Mouse (Mus musculus) embryonic facial prominence, embryonic 12.5 days (tissue): ENCODE measurements around the gene Sppl3. TPM values are rescaled to one million over a fixed set of nuclear protein-coding genes. Genes with fewer than 3 reads are reported as not detected.

Source experiments
- ATAC-seq: fragments of 200-750 bp; cut with Nextera tagmentation; 2 replicates; pipeline ENCODE4 v1.8.0; 2017; ENCODE audit not compliant: insufficient number of reproducible peaks, insufficient read depth, low FRiP score, low TSS enrichment
- H3K27ac ChIP-seq: fragments of 300-500 bp; sonication (generic); 2 replicates; pipeline ENCODE4 v1.5.1; 2016; ENCODE audit warnings: mild to moderate bottlenecking
- H3K27me3 ChIP-seq: fragments of 300-500 bp; sonication (generic); 2 replicates; pipeline ENCODE4 v1.6.1; 2016; ENCODE audit warnings: mild to moderate bottlenecking, moderate library complexity
- H3K36me3 ChIP-seq: fragments of 300-500 bp; sonication (generic); 2 replicates; pipeline ENCODE4 v1.6.1; 2016; ENCODE audit warnings: mild to moderate bottlenecking
- H3K4me1 ChIP-seq: fragments of 300-500 bp; sonication (generic); 2 replicates; pipeline ENCODE4 v1.6.1; 2016
- H3K4me2 ChIP-seq: fragments of 300-500 bp; sonication (generic); replicated peaks from 2 replicates; pipeline ENCODE4 v1.6.1; 2016; ENCODE audit warnings: mild to moderate bottlenecking, moderate library complexity
- H3K4me3 ChIP-seq: fragments of 300-500 bp; sonication (generic); 2 replicates; pipeline ENCODE4 v1.5.1; 2016; ENCODE audit warnings: mild to moderate bottlenecking
- H3K9ac ChIP-seq: fragments of 300-500 bp; sonication (generic); 2 replicates; pipeline ENCODE4 v1.6.1; 2016; ENCODE audit warnings: mild to moderate bottlenecking, moderate library complexity
- H3K9me3 ChIP-seq: fragments of 300-500 bp; sonication (generic); 2 replicates; pipeline ENCODE4 v1.6.1; 2016; ENCODE audit warnings: mild to moderate bottlenecking, moderate library complexity
- WGBS: fragments of 180-500 bp; shearing (Covaris S2); methylation state at CpG from one replicate; pipeline ENCODE4 v1.1.7; 2016; 5-methylcytosine and 5-hydroxymethylcytosine counted together
- polyA plus RNA-seq: library from polyadenylated mRNA; unstranded; fragments of >200 nt; fragmentation: Nextera tagmentation; extraction: Ambion mirVana; gene quantifications from 2 replicates; pipeline ENCODE4 v1.2.1, GENCODE M21; 2016

The Sppl3 gene
- polyA plus RNA-seq, 1 experiment from 2014 or later, result 19.9 TPM

DNA sequence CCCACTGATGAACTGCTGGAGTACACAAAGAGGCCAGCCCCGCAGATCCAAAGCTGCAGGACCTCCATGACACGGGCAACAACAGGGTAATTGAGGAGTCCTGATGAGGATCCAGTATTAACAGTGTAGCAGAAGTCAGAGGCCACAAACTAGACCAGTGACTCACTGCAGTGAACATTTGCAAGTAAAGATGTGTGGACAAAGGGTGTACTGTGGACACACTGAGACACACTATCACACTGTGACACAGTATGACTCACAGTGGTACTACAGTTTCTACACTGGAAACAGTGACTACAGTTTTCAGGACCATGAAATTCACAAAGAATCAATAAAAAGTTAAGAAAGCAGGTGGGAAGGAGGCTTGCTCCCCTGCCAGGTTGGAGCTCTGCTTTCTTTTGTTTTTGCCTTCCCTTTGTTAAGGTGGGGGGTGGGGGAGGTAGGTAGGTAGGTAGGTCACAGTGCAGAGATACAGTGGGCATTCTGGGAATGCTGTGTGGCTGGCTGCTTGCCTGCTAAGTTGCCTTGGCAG is 34.3 kb downstream of the Sppl3 start:
- 87% methylated on average over 2 of the region's 2 CpGs for WGBS
- Histone ChIP-seq H3K4me3 (no peak overlapping the region), H3K27ac (no peak overlapping the region), H3K4me2 (no peak overlapping the region), H3K9me3 (no peaks in the 10 kb centered on the region), H3K9ac (no peak overlapping the region), H3K27me3 (no peaks in the 10 kb centered on the region), H3K4me1 (no peaks in the 10 kb centered on the region), H3K36me3 (0 out of 2 replicates have a peak, but pooled peaks cover 4% of the 10 kb centered on the region)
- no peak for ATAC-seq

GRCm38 (mm10) chr5:115049692-115050091 is 38.8 kb downstream of the Sppl3 start:
- Histone ChIP-seq H3K9ac (no peak overlapping the region), H3K36me3 (0 out of 2 replicates have a peak, but pooled peaks cover 4% of the 10 kb centered on the region), H3K27me3 (no peaks in the 10 kb centered on the region), H3K4me2 (no peak overlapping the region), H3K27ac (no peak overlapping the region), H3K4me1 (peaks cover 23% of the 10 kb centered on the region), H3K4me3 (no peak overlapping the region), H3K9me3 (no peaks in the 10 kb centered on the region)
- 85% methylated on average over 6 of the region's 6 CpGs for WGBS
- no peak for ATAC-seq

GRCm38 (mm10) chr5:115050776-115051175 is 39.8 kb downstream of the Sppl3 start:
- no peak for ATAC-seq
- no peak overlapping the region for H3K27ac ChIP-seq
- peaks cover 23% of the 10 kb centered on the region for H3K4me1 ChIP-seq
- H3K9ac ChIP-seq, result no peak overlapping the region
- no peaks in the 10 kb centered on the region for H3K36me3 ChIP-seq
- no peaks in the 10 kb centered on the region for H3K27me3 ChIP-seq
- 86% methylated on average over 6 of the region's 6 CpGs for WGBS
- H3K4me2 ChIP-seq, result no peak overlapping the region
- no peak overlapping the region for H3K4me3 ChIP-seq
- no peaks in the 10 kb centered on the region for H3K9me3 ChIP-seq

DNA sequence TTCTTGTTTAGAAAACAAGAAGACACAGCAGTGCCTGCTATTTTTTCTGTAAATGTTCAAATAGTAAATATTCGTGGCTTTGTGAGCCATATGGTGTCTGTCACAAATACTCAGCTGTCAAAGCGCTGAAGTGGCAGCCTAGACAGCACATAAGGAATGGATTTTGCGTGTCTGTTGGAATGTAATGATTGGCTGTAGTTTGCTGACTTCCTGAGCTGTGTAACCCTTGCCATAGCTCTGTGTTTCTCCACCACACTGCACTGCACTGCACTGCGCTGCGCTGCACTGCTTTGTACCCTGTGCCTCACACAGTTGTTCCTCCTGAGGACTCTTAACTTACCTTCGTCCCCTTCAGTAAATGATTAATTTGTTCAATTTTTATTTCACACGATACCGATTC is 41.6 kb downstream of the Sppl3 start:
- Histone ChIP-seq H3K36me3 (no peaks in the 10 kb centered on the region), H3K9me3 (no peaks in the 10 kb centered on the region), H3K27ac (peak overlapping the region; percentile 31; the same call in 1 of the 2 replicates), H3K4me3 (no peak overlapping the region), H3K27me3 (no peaks in the 10 kb centered on the region), H3K4me2 (no peak overlapping the region), H3K4me1 (peaks cover 23% of the 10 kb centered on the region), H3K9ac (no peak overlapping the region)
- WGBS, result 58% methylated on average over 8 of the region's 8 CpGs
- ATAC-seq, result peak; percentile 83

GRCm38 (mm10) chr5:115053791-115054396 is 43.0 kb downstream of the Sppl3 start:
- Histone ChIP-seq H3K36me3 (no peaks in the 10 kb centered on the region), H3K4me3 (no peak overlapping the region), H3K9ac (no peak overlapping the region), H3K9me3 (no peaks in the 10 kb centered on the region), H3K4me2 (no peak overlapping the region), H3K4me1 (peaks cover 23% of the 10 kb centered on the region), H3K27me3 (no peaks in the 10 kb centered on the region), H3K27ac (no peak overlapping the region)
- 82% methylated on average over 22 of the region's 22 CpGs for WGBS
- no peak for ATAC-seq

GRCm38 (mm10) chr5:115055418-115055817 is 44.5 kb downstream of the Sppl3 start:
- H3K9me3 ChIP-seq, result no peaks in the 10 kb centered on the region
- no peaks in the 10 kb centered on the region for H3K27me3 ChIP-seq
- H3K4me2 ChIP-seq, result no peak overlapping the region
- no peak overlapping the region for H3K27ac ChIP-seq
- H3K36me3 ChIP-seq, result no peaks in the 10 kb centered on the region
- ATAC-seq, result no peak
- peaks cover 23% of the 10 kb centered on the region for H3K4me1 ChIP-seq
- WGBS, result 81% methylated on average over 6 of the region's 6 CpGs
- no peak overlapping the region for H3K4me3 ChIP-seq
- no peak overlapping the region for H3K9ac ChIP-seq

DNA sequence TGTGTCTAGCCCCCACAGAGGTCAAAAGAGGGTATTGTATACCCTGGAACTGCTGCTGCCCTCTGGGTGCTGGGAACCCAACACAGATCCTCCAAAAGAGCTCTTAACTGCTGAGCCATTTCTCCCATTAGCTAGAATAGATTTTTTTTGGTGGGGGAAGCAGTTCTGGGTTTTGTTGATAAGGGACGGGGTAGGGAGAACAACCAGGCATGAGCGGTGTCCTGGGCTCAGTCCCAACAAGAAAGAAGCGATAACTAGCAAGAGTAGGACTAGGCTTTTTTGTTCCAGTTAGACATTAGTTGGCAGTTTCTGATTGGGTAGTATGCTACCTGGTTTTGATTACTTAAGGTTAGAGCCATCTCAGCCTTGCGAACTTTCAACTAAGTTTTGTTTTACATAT is 46.2 kb downstream of the Sppl3 start:
- H3K27ac ChIP-seq, result no peak overlapping the region
- H3K9me3 ChIP-seq, result no peaks in the 10 kb centered on the region
- H3K9ac ChIP-seq, result no peak overlapping the region
- no peak overlapping the region for H3K4me2 ChIP-seq
- 94% methylated on average over 4 of the region's 4 CpGs for WGBS
- H3K4me1 ChIP-seq, result peaks cover 16% of the 10 kb centered on the region
- no peak overlapping the region for H3K4me3 ChIP-seq
- no peak for ATAC-seq
- peaks cover 7% of the 10 kb centered on the region; the same call in 1 of the 2 replicates for H3K36me3 ChIP-seq
- H3K27me3 ChIP-seq, result no peaks in the 10 kb centered on the region

DNA sequence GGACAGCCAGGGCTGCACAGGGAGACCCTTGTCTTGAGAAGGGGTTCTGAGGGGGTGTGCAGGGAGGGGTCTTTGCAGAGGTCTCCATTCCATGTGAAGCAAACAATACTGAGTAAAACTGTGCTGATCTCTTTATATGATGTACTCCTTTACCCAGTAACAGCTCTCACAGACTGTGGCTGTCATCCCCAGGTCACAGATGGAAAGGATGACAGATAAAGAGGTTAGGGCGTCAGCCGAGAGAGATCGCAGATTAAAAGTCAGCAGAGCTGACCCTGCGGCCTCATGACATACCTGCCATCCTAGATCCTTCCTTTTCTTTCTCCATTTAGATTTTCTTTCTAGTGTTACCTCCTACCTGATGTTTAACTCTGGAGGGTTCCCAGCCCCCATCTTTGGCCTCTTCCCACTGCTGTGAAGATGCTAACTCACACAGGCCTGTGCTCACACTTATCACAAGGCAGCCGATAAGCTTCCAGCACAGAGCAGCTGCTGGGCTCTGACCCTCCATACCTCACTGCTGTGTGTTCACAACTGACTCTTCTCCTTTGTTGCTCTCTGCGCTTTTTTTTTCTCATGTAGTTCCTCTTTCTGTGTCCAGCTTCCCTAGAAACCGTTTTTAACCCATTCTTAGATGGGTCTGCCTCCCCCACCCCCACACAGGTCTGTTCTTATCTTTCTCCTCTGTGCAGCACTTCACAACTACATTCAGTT is 47.8 kb downstream of the Sppl3 start:
- H3K4me1 ChIP-seq, result peaks cover 4% of the 10 kb centered on the region; the same call in 1 of the 2 replicates
- H3K36me3 ChIP-seq, result peaks cover 12% of the 10 kb centered on the region
- no peaks in the 10 kb centered on the region for H3K9me3 ChIP-seq
- H3K27me3 ChIP-seq, result no peaks in the 10 kb centered on the region
- no peak overlapping the region for H3K4me2 ChIP-seq
- ATAC-seq, result no peak
- 91% methylated on average over 7 of the region's 7 CpGs for WGBS
- no peak overlapping the region for H3K9ac ChIP-seq
- no peak overlapping the region for H3K27ac ChIP-seq
- H3K4me3 ChIP-seq, result no peak overlapping the region

DNA sequence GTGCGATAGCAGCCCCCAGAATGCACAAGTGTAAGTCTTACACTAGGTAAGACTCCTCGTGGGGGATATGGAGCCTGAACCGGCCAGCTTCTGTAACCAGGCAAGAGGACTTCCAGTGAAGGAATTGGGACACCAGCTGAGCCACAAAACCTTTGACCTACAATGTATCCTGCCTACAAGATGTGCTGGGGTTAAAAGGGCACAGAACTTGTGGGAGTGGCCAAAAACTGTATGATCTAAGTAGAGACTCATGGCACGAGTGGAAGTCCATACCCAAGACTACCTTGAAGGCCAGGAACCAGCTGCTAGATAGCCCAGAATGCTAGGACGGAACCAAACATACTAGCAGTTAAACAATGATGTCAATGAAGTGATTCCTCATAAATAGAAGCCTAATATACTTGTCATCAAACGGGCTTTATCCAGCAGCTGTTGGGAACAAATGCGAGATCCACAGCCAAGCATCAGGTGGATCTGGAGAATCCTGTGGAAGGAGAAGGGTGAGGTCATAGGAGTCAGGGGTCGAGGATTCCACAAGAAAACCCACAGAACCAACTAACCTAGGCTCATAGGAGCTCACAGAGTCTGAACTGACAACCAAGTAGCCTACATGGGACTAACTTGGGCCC is 49.2 kb downstream of the Sppl3 start:
- H3K36me3 ChIP-seq, result peaks cover 15% of the 10 kb centered on the region
- H3K9me3 ChIP-seq, result no peaks in the 10 kb centered on the region
- no peaks in the 10 kb centered on the region for H3K4me1 ChIP-seq
- H3K4me2 ChIP-seq, result no peak overlapping the region
- WGBS, result 89% methylated on average over 8 of the region's 8 CpGs
- H3K9ac ChIP-seq, result no peak overlapping the region
- no peak overlapping the region for H3K27ac ChIP-seq
- no peaks in the 10 kb centered on the region for H3K27me3 ChIP-seq
- H3K4me3 ChIP-seq, result no peak overlapping the region
- no peak for ATAC-seq

GRCm38 (mm10) chr5:115060977-115061376 is 50.0 kb downstream of the Sppl3 start:
- Histone ChIP-seq H3K27me3 (no peaks in the 10 kb centered on the region), H3K36me3 (peaks cover 15% of the 10 kb centered on the region), H3K9me3 (no peaks in the 10 kb centered on the region), H3K4me1 (no peaks in the 10 kb centered on the region), H3K4me3 (no peak overlapping the region), H3K4me2 (no peak overlapping the region), H3K9ac (no peak overlapping the region), H3K27ac (no peak overlapping the region)
- ATAC-seq, result no peak
- 94% methylated on average over 3 of the region's 3 CpGs for WGBS

- ATAC-seq, result no peak
- H3K4me1 ChIP-seq, result no peaks in the 10 kb centered on the region
Measured at GRCm38 (mm10) chr5:115062566-115062965, 51.6 kb downstream of the Sppl3 start.

DNA sequence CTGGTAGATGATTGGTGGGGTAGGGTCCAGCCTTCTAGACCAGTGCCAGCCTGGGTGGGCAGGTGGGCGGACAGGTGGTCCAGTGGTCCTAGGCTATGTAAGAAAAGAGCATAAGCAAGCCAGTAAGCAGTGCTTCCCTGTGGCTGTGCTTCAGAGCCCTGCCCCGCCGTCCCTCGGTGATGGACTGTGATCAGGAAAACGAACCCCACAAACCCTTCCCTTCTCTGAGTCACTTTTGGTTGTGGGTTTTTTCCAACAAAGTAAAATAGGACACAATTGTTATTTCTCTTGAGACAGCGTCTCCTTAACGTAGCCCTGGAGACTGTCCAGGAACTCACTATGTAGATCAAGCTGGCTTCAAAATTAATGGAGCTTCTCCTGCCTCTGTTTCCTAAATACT is 52.5 kb downstream of the Sppl3 start:
- Histone ChIP-seq H3K27ac (no peak overlapping the region), H3K9ac (no peak overlapping the region), H3K4me2 (no peak overlapping the region), H3K4me3 (no peak overlapping the region), H3K9me3 (no peaks in the 10 kb centered on the region), H3K27me3 (no peaks in the 10 kb centered on the region), H3K4me1 (no peaks in the 10 kb centered on the region), H3K36me3 (peaks cover 15% of the 10 kb centered on the region)
- 93% methylated on average over 7 of the region's 7 CpGs for WGBS
- no peak for ATAC-seq

More at GRCm38 (mm10) chr5:115062566-115062965, 51.6 kb downstream of the Sppl3 start:
- no peak overlapping the region for H3K9ac ChIP-seq
- whole genome bisulfite sequencing, result 86% methylated on average over 1 of the region's 1 CpGs
- H3K4me3 ChIP-seq, result no peak overlapping the region
- peaks cover 15% of the 10 kb centered on the region for H3K36me3 ChIP-seq
- no peak overlapping the region for H3K4me2 ChIP-seq
- no peaks in the 10 kb centered on the region for H3K27me3 ChIP-seq
- H3K27ac ChIP-seq, result no peak overlapping the region
- H3K9me3 ChIP-seq, result no peaks in the 10 kb centered on the region
